Mouse (Mus musculus): ENCODE measurements around the gene Cd70.

Gene Cd70

GRCm38 (mm10) chr17:57098321-57098720 lies 51.3 kb downstream of the Cd70 start:
- no peak for DNase-seq (ENCODE audit: low read depth, low spot score)

GRCm38 (mm10) chr17:57096623-57096920 lies 53.0 kb downstream of the Cd70 start:
- DNase-seq (ENCODE audit: low read depth, low spot score) = peak; percentile 82
